Mouse (Mus musculus) neural tube, embryonic 12.5 days (tissue): ENCODE data around the gene Rmnd5a. TPM values are rescaled to one million over a fixed set of nuclear protein-coding genes. Genes with fewer than 3 reads are reported as not detected.
"Not testable (repeated sequence)": the region's sequence is repeated elsewhere in the genome, so short reads cannot be mapped to it uniquely, and the experiment has no call there.

Source experiments
- ATAC-seq: fragments of 200-750 bp; cut with Nextera tagmentation; 2 replicates; pipeline ENCODE4 v1.8.0; 2017; ENCODE audit warnings: low read depth, mild to moderate bottlenecking, moderate TSS enrichment, moderate library complexity; ENCODE audit not compliant: low FRiP score
- H3K27ac ChIP-seq: fragments of 300-500 bp; sonication (generic); 2 replicates; pipeline ENCODE4 v1.5.1; 2016
- H3K27me3 ChIP-seq: fragments of 300-500 bp; sonication (generic); replicated peaks from 2 replicates; pipeline ENCODE4 v1.6.1; 2016; ENCODE audit warnings: mild to moderate bottlenecking
- H3K36me3 ChIP-seq: fragments of 300-500 bp; sonication (generic); 2 replicates; pipeline ENCODE4 v1.6.1; 2016; ENCODE audit warnings: mild to moderate bottlenecking
- H3K4me1 ChIP-seq: fragments of 300-500 bp; sonication (generic); 2 replicates; pipeline ENCODE4 v1.6.1; 2016
- H3K4me2 ChIP-seq: fragments of 300-500 bp; sonication (generic); replicated peaks from 2 replicates; pipeline ENCODE4 v1.6.1; 2016; ENCODE audit warnings: mild to moderate bottlenecking
- H3K4me3 ChIP-seq: fragments of 300-500 bp; sonication (generic); 2 replicates; pipeline ENCODE4 v1.5.1; 2016
- H3K9ac ChIP-seq: fragments of 300-500 bp; sonication (generic); 2 replicates; pipeline ENCODE4 v1.6.1; 2016; ENCODE audit warnings: mild to moderate bottlenecking
- H3K9me3 ChIP-seq: fragments of 300-500 bp; sonication (generic); 2 replicates; pipeline ENCODE4 v1.6.1; 2016; ENCODE audit warnings: mild to moderate bottlenecking
- WGBS: fragments of 180-500 bp; shearing (Covaris S2); methylation state at CpG from one replicate; pipeline ENCODE4 v1.1.7; 2016; 5-methylcytosine and 5-hydroxymethylcytosine counted together
- polyA plus RNA-seq: library from polyadenylated mRNA; unstranded; fragments of >200 nt; fragmentation: Nextera tagmentation; extraction: Ambion mirVana; gene quantifications from 2 replicates; pipeline ENCODE4 v1.2.1, GENCODE M21; 2016

Rmnd5a gene
- polyA plus RNA-seq, 1 experiment from 2014 or later = 17.4 TPM

DNA sequence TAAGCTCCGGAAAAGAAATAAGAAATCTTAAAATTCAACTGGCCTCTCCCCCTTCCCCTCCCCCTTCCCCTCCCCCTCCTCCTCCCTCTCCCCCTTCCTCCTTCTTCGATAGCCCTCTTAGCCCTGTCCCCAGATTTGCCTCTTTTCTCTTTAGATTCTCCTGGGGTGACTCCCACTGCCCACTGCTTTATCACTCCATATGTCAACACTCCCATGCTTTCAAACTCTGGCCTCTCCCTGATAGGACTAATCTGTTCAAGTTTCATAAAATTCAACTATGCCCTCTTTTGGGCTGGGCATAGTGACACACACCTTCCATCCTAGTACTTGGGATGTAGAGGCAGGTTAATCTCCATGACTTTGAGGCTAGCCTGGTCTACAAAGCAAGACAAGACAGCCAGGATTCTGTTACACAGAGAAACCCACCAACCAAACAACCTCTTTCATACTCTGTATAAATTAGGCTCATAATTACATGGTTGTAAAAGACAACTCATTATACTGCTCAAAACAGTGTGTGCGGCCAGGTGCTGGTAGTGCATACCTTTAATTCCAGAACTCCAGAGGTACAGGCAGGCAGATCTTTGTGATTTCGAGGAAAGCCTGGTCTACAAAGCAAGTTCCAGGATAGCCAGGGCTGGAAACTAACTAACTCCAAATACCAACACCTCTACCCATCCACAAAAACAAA, 31.5 kb upstream of the Rmnd5a start:
- no peak overlapping the region for H3K4me2 ChIP-seq
- H3K4me3 ChIP-seq = no peak overlapping the region
- no peak overlapping the region for H3K27ac ChIP-seq
- ATAC-seq = no peak
- H3K27me3 ChIP-seq = no peaks in the 10 kb centered on the region
- no peaks in the 10 kb centered on the region for H3K9me3 ChIP-seq
- WGBS = 83% methylated on average over 4 of the region's 4 CpGs
- no peaks in the 10 kb centered on the region for H3K4me1 ChIP-seq
- H3K36me3 ChIP-seq = no peaks in the 10 kb centered on the region
- no peak overlapping the region for H3K9ac ChIP-seq

DNA sequence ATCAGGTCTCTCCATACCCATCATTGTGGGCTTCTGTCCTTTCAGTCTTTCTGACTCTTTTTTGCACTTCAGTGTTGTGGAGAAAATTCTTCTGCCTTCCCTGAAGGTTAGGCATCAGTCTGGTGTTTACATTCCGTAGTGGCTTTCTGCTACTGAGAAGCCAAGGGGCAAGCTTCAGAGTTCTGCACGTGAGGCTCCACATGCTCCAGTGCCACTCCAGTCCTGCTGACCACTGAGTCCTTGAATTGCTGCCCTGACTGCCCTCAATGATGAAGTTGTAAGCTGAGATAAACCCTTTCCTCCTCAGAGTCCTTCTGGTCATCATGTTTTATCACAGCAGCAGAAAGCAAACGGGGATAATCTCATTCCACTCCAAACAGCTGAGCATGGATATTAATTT, 28.9 kb upstream of the Rmnd5a start:
- H3K9me3 ChIP-seq = no peaks in the 10 kb centered on the region
- ATAC-seq = no peak
- 71% methylated on average over 3 of the region's 3 CpGs for WGBS

DNA sequence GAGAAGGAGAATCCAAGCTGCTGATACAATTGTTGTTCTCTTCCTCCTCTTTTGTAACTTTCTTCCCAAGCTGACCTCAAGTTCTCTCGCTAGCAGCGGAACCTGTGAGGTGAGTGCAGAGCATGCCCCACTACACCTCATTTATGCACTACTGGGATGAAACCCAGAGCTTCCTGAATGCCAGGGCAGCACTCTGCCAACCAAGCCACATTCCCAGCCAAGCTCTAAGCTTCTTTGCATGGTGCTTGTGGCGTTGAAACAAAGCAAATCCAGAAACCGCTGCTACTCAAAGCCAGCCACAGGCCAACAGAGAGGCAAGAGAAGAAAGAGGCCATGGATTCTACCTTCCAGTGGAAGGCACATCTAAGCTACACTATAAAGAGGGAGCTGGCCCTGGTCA, 27.3 kb upstream of the Rmnd5a start:
- H3K27me3 ChIP-seq = no peaks in the 10 kb centered on the region
- WGBS = 88% methylated on average over 4 of the region's 4 CpGs
- H3K36me3 ChIP-seq = no peaks in the 10 kb centered on the region
- no peak for ATAC-seq
- H3K4me2 ChIP-seq = no peak overlapping the region
- 0 out of 2 replicates have a peak, but pooled peaks cover 2% of the 10 kb centered on the region for H3K9me3 ChIP-seq
- H3K4me3 ChIP-seq = no peak overlapping the region
- H3K27ac ChIP-seq = no peak overlapping the region
- H3K4me1 ChIP-seq = no peaks in the 10 kb centered on the region
- H3K9ac ChIP-seq = no peak overlapping the region

More for the DNA sequence above, 28.9 kb upstream of the Rmnd5a start:
- no peak overlapping the region for H3K9ac ChIP-seq
- no peak overlapping the region for H3K27ac ChIP-seq
- H3K4me3 ChIP-seq = no peak overlapping the region
- no peaks in the 10 kb centered on the region for H3K27me3 ChIP-seq
- no peaks in the 10 kb centered on the region for H3K4me1 ChIP-seq
- no peaks in the 10 kb centered on the region for H3K36me3 ChIP-seq
- H3K4me2 ChIP-seq = no peak overlapping the region

- no peak overlapping the region for H3K9ac ChIP-seq
- 68% methylated on average over 3 of the region's 3 CpGs for WGBS
- no peak for ATAC-seq
- no peaks in the 10 kb centered on the region for H3K27me3 ChIP-seq
- 0 out of 2 replicates have a peak, but pooled peaks cover 2% of the 10 kb centered on the region for H3K9me3 ChIP-seq
- H3K4me3 ChIP-seq = no peak overlapping the region
- H3K4me1 ChIP-seq = no peaks in the 10 kb centered on the region
- H3K36me3 ChIP-seq = no peaks in the 10 kb centered on the region
- H3K4me2 ChIP-seq = no peak overlapping the region
- no peak overlapping the region for H3K27ac ChIP-seq
Observed at GRCm38 (mm10) chr6:71465146-71465545, 24.7 kb upstream of the Rmnd5a start.

- no peak overlapping the region for H3K4me3 ChIP-seq
- H3K9me3 ChIP-seq = 0 out of 2 replicates have a peak, but pooled peaks cover 2% of the 10 kb centered on the region
- H3K36me3 ChIP-seq = no peaks in the 10 kb centered on the region
- H3K27me3 ChIP-seq = no peaks in the 10 kb centered on the region
- H3K4me2 ChIP-seq = no peak overlapping the region
- H3K9ac ChIP-seq = no peak overlapping the region
- no peaks in the 10 kb centered on the region for H3K4me1 ChIP-seq
- no peak overlapping the region for H3K27ac ChIP-seq
- ATAC-seq = no peak
- 76% methylated on average over 8 of the region's 8 CpGs for WGBS
Observed at GRCm38 (mm10) chr6:71457956-71458608, 17.6 kb upstream of the Rmnd5a start.

- H3K4me3 ChIP-seq, H3K27ac ChIP-seq, H3K4me1 ChIP-seq, H3K36me3 ChIP-seq, H3K4me2 ChIP-seq, H3K9ac ChIP-seq, H3K9me3 ChIP-seq, H3K27me3 ChIP-seq, ATAC-seq: not testable (repeated sequence)
Observed at GRCm38 (mm10) chr6:71453983-71454739, 13.7 kb upstream of the Rmnd5a start.

DNA sequence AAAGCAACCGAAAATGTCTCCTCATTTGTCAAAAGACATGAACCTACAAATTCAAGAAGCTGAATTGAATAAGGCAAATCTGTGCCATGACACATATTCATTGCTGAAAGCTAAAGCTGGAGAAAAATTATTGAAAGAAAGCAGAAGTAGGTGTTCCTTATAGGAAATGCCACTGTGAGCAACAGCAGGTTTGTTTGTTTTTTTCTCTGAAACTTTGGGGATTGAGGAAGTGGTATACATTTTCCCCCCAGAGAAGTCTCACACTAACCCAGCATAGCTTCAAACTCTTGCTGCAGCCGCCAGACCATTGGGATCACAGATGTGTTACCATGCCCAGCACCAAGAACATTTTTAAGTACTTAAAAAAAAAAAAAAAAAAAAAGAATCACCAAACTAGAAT, 12.4 kb upstream of the Rmnd5a start:
- Histone ChIP-seq H3K4me2 (no peak overlapping the region), H3K36me3 (no peaks in the 10 kb centered on the region), H3K9ac (no peak overlapping the region), H3K4me1 (no peaks in the 10 kb centered on the region), H3K27ac (no peak overlapping the region), H3K9me3 (no peaks in the 10 kb centered on the region), H3K27me3 (no peaks in the 10 kb centered on the region), H3K4me3 (no peak overlapping the region)
- WGBS = 85% methylated on average over 2 of the region's 2 CpGs
- ATAC-seq = no peak

GRCm38 (mm10) chr6:71445560-71445959, 5.1 kb upstream of the Rmnd5a start:
- 90% methylated on average over 6 of the region's 6 CpGs for WGBS
- Histone ChIP-seq H3K27me3 (no peaks in the 10 kb centered on the region), H3K9ac (no peak overlapping the region), H3K4me3 (no peak overlapping the region), H3K4me1 (peaks cover 6% of the 10 kb centered on the region; the same call in 1 of the 2 replicates), H3K4me2 (no peak overlapping the region), H3K9me3 (no peaks in the 10 kb centered on the region), H3K36me3 (no peaks in the 10 kb centered on the region), H3K27ac (no peak overlapping the region)
- no peak for ATAC-seq

- no peaks in the 10 kb centered on the region for H3K36me3 ChIP-seq
- no peak overlapping the region for H3K4me2 ChIP-seq
- peaks cover 6% of the 10 kb centered on the region; the same call in 1 of the 2 replicates for H3K4me1 ChIP-seq
- no peaks in the 10 kb centered on the region for H3K9me3 ChIP-seq
- no peak overlapping the region for H3K9ac ChIP-seq
- ATAC-seq = no peak
- H3K27me3 ChIP-seq = no peaks in the 10 kb centered on the region
- no peak overlapping the region for H3K4me3 ChIP-seq
- WGBS = 68% methylated on average over 1 of the region's 1 CpGs
- H3K27ac ChIP-seq = no peak overlapping the region
Observed at GRCm38 (mm10) chr6:71444756-71445155, 4.3 kb upstream of the Rmnd5a start.

DNA sequence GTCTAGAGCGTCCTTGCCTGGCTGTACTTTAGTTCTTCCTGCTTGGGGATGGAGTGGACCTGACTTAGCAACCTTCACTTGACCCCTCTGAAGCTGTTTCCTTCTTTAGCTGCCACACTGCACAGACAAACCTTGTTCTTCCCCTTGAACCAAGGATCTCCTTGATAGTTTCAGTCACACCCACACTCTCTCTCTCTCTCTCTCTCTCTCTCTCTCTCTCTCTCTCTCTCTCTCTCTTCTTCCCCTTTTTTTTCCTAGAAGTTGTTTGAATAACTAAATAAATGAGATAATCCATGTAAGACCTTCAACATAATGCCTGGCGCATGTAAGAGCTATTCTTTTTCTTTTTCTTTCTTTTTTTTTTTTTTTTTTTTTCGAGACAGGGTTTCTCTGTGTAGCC, 1.7 kb upstream of the Rmnd5a start:
- Histone ChIP-seq H3K27ac (no peak overlapping the region), H3K4me3 (no peak overlapping the region), H3K9ac (no peak overlapping the region), H3K4me1 (peaks cover 25% of the 10 kb centered on the region), H3K9me3 (no peaks in the 10 kb centered on the region), H3K36me3 (no peaks in the 10 kb centered on the region), H3K27me3 (no peaks in the 10 kb centered on the region), H3K4me2 (no peak overlapping the region; the same call in 1 of the 2 replicates)
- ATAC-seq = no peak
- WGBS = 74% methylated on average over 3 of the region's 3 CpGs

GRCm38 (mm10) chr6:71441251-71441580, 779 bp upstream of the Rmnd5a start:
- H3K27me3 ChIP-seq = no peaks in the 10 kb centered on the region
- no peaks in the 10 kb centered on the region for H3K9me3 ChIP-seq
- ATAC-seq = peak; percentile 18
- H3K4me3 ChIP-seq = peak overlapping the region; percentile 57
- peak overlapping the region; percentile 90 for H3K27ac ChIP-seq
- no peaks in the 10 kb centered on the region for H3K36me3 ChIP-seq
- H3K4me2 ChIP-seq = peak overlapping the region; percentile 98
- H3K9ac ChIP-seq = peak overlapping the region; percentile 75
- H3K4me1 ChIP-seq = peaks cover 33% of the 10 kb centered on the region
- WGBS = 6% methylated on average over 12 of the region's 12 CpGs

- Histone ChIP-seq H3K9ac (peak overlapping the region; percentile 94), H3K27ac (peak overlapping the region; percentile 95), H3K36me3 (no peaks in the 10 kb centered on the region), H3K4me1 (peaks cover 33% of the 10 kb centered on the region), H3K4me3 (peak overlapping the region; percentile 98), H3K4me2 (peak overlapping the region; percentile 81), H3K9me3 (no peaks in the 10 kb centered on the region), H3K27me3 (no peaks in the 10 kb centered on the region)
- under 1% methylated on average over 42 of the region's 47 CpGs for WGBS
- no peak for ATAC-seq
Observed at GRCm38 (mm10) chr6:71440217-71440491, 283 bp downstream of the Rmnd5a start.
